Mouse (Mus musculus) heart, postnatal 0 days (tissue): ENCODE results near the gene Zfp780b.
"Not testable (repeated sequence)": the region's sequence is repeated elsewhere in the genome, so short reads cannot be mapped to it uniquely, and the experiment has no call there.

Experiments
- CTCF ChIP-seq: IDR thresholded peaks from 2 replicates; pipeline ENCODE4 v1.5.1; 2016; ENCODE audit warnings: antibody characterized with exemption, control low read depth, low read depth
- EP300 ChIP-seq: IDR thresholded peaks from 2 replicates; pipeline ENCODE4 v1.6.1; 2016; ENCODE audit warnings: antibody characterized with exemption, low read depth

- TF ChIP-seq CTCF, EP300: not testable (repeated sequence)
Observed at GRCm38 (mm10) chr7:27910952-27911351, 68.0 kb downstream of the Zfp780b start.
